Mouse (Mus musculus): ENCODE data around the gene Tmcc2. TPM values are rescaled to one million over a fixed set of nuclear protein-coding genes. Genes with fewer than 3 reads are reported as not detected.

Tmcc2 gene
- polyA plus RNA-seq, 1 experiment from 2014 or later, result 42.4 TPM

DNA sequence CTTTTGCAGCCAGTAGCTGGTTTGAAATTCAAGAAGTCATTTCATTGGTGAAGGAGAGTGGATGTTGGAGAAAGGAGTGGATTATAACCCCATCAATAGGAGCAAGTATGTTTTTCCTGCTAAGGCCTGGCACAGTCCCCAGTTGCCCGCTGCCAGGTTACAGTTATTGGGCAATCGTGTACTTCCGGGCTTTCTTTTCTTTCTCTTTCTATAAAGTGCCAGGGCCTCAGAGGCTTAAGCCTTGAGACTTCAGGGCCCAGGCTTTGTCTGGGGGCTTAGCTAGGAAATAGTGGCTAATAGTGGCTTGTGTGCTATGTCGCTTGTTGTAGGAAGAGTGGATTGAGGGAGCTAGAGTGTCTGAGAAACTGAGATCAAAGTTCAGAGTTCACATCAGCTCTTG, 73.7 kb downstream of the Tmcc2 start:
- Histone ChIP-seq H3K36me3 (no peaks in the 10 kb centered on the region; the same call in 1 of the 2 replicates), H3K27me3 (replicated peaks) (no peaks in the 10 kb centered on the region), H3K4me3 (peak overlapping the region; percentile 70), H3K4me1 (peaks cover 58% of the 10 kb centered on the region), H3K9me3 (no peaks in the 10 kb centered on the region), H3K9ac (peak overlapping the region; percentile 80), H3K4me2 (replicated peaks) (peak overlapping the region; percentile 89), H3K27ac (no peak overlapping the region)
- 22% methylated on average over 4 of the region's 4 CpGs for WGBS
- ATAC-seq (ENCODE audit: low FRiP score, low read depth), result no peak

DNA sequence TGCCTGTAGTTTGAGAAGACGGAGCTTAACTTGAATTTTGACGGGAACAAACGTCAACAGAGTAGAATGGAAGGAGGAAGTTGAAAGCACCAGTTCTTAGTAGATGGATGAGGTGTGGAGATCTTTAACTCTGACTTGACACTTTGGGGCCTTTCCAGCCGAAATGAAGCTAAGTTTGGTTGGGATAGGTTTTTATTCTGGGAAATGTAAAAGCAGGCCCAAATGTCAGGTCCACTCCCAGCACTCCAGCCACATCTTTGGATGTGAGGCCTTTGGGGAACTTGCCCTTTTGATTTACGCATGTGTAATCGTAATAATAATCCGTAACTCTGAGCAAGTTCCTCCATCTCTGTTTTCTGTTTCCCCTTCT, 74.5 kb downstream of the Tmcc2 start:
- Histone ChIP-seq H3K4me3 (peak overlapping the region; percentile 70), H3K36me3 (no peaks in the 10 kb centered on the region; the same call in 1 of the 2 replicates), H3K9ac (peak overlapping the region; percentile 80), H3K27ac (no peak overlapping the region), H3K27me3 (replicated peaks) (no peaks in the 10 kb centered on the region), H3K4me1 (peaks cover 50% of the 10 kb centered on the region), H3K4me2 (replicated peaks) (peak overlapping the region; percentile 89), H3K9me3 (no peaks in the 10 kb centered on the region)
- 17% methylated on average over 7 of the region's 7 CpGs for WGBS
- ATAC-seq (ENCODE audit: low FRiP score, low read depth), result no peak

DNA sequence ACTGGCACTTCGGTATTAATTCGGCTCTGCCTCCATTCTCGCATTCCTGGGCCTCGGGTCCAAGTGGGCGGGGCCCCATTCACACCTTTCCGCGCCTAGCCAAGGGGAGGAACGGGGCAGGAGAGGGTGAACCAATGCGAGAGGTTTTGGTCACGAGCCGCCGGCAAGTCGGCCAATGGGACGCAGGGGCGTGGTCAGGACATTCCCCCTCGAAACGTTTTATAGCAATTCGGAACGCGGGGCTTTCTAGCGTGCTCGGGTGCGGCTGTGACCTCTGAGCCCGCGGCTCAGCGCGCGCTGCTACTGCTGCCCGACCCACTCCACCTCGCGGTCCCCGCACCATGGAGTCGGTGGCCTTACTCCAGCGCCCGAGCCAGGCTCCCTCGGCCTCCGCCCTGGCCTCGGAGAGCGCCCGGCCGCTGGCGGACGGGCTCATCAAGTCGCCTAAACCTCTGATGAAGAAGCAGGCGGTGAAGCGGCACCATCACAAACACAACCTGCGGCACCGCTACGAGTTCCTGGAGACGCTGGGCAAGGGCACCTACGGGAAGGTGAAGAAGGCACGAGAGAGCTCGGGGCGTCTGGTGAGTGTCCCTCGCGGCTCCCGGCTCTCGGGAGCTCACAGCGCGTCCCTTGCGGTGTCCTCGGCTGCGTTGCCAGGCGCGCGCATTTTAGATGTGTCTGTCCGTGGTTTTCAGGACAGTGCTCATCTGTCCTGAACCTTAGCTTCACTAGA, 75.0 kb downstream of the Tmcc2 start, which contains the start of gene Nuak2:
Gene Nuak2 (plus strand): TSS at position 238 of the 736 bp plus-strand sequence.
- Histone ChIP-seq H3K4me1 (peaks cover 44% of the 10 kb centered on the region), H3K4me2 (replicated peaks) (peak within 1 kb of the TSS; percentile 89), H3K4me3 (peak within 1 kb of the TSS; percentile 70), H3K9me3 (no peaks in the 10 kb centered on the region), H3K27me3 (replicated peaks) (no peaks in the 10 kb centered on the region), H3K27ac (peak within 1 kb of the TSS; percentile 12; the same call in 1 of the 2 replicates), H3K9ac (peak within 1 kb of the TSS; percentile 80), H3K36me3 (no peaks in the 10 kb centered on the region; the same call in 1 of the 2 replicates)
- WGBS, result under 1% methylated on average over 67 of the region's 67 CpGs
- ATAC-seq (ENCODE audit: low FRiP score, low read depth), result peak; percentile 82

DNA sequence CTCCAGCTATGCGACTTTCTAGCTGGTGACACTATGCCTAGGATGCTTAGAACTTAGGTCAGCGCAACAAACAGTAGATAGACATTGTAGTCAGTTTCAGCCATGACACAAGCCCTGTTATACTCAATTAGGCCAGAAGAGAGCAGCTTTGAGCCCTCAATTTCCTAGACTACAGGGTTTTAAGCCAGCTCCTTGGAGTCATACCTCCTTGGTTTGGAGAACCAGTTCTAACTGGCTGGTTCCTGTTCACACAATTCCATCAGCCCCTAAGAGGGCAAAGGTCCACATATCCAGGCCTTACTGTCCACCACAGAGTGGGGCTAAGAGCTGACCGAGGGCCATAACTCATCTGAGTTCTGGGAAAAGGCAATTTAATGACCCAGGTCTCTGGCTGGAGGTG, 78.4 kb downstream of the Tmcc2 start:
- Histone ChIP-seq H3K27me3 (replicated peaks) (no peaks in the 10 kb centered on the region), H3K4me3 (no peak overlapping the region), H3K9me3 (no peaks in the 10 kb centered on the region), H3K4me1 (peaks cover 24% of the 10 kb centered on the region), H3K4me2 (replicated peaks) (no peak overlapping the region), H3K9ac (no peak overlapping the region), H3K27ac (no peak overlapping the region), H3K36me3 (no peaks in the 10 kb centered on the region)
- 0 out of 2 replicates have a peak, but pooled peaks have one; percentile 8 for ATAC-seq (ENCODE audit: low FRiP score, low read depth)
- WGBS, result 65% methylated on average over 3 of the region's 3 CpGs

DNA sequence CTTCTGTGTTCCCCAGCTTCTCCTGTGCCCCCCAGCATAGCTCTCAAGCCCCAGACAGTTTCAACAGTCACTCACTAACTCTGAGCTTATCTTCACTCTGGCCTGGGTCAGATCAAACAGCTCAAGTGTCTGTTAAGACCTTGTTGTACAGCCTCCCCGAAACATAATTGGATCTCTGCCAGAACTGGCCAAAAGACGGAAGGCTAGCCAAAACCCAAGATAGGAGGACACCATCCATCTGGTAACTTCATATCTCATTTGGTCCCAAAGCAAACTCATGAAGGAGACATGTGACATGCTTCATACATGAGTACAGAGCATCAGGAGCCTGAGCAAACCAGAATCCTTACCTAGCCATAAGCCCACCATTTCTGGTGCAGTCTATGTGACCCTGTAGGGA, 79.0 kb downstream of the Tmcc2 start:
- Histone ChIP-seq H3K27ac (no peak overlapping the region), H3K4me3 (no peak overlapping the region), H3K4me1 (peaks cover 17% of the 10 kb centered on the region), H3K27me3 (replicated peaks) (no peaks in the 10 kb centered on the region), H3K36me3 (no peaks in the 10 kb centered on the region), H3K9me3 (no peaks in the 10 kb centered on the region), H3K4me2 (replicated peaks) (no peak overlapping the region), H3K9ac (no peak overlapping the region)
- ATAC-seq (ENCODE audit: low FRiP score, low read depth), result no peak
- 85% methylated on average over 2 of the region's 2 CpGs for WGBS

DNA sequence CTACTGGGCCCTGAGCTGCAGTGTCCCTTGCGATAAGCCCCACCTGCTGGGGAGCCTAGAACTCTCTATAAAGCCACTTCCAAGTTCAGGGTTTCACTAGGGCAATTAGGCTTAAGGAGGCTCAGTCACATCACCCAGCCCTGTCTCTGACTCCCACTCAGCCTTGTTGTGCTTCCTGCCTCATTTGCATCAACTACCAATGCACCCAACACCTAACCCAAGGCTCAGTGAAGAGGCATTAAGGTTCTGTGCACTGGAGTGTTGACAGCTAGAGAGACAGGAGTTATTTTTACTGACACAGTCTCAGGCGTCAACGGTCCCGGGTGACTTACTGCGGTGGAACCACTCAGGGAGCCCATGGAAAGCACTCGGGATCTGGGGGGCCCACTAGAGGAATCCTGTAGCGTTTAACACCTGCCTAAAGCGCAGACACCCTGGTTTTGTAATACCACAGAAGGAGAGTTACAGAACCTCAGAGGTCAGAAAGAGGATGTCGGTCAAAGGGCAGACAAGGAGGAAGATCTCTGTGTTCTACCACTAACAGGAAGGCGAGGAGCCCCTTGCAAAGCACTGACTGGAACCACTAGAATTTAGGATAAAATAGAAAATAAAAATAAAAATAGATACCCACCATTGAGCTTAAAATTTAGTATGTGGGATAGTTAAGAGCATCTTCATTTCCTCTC, 79.8 kb downstream of the Tmcc2 start:
- H3K27ac ChIP-seq, result no peak overlapping the region
- H3K9ac ChIP-seq, result no peak overlapping the region
- no peaks in the 10 kb centered on the region for H3K9me3 ChIP-seq
- peaks cover 10% of the 10 kb centered on the region; the same call in 1 of the 2 replicates for H3K4me1 ChIP-seq
- H3K27me3 ChIP-seq (replicated peaks), result no peaks in the 10 kb centered on the region
- no peak overlapping the region for H3K4me3 ChIP-seq
- H3K4me2 ChIP-seq (replicated peaks), result no peak overlapping the region
- ATAC-seq (ENCODE audit: low FRiP score, low read depth), result no peak
- WGBS, result 80% methylated on average over 10 of the region's 10 CpGs
- H3K36me3 ChIP-seq, result no peaks in the 10 kb centered on the region

DNA sequence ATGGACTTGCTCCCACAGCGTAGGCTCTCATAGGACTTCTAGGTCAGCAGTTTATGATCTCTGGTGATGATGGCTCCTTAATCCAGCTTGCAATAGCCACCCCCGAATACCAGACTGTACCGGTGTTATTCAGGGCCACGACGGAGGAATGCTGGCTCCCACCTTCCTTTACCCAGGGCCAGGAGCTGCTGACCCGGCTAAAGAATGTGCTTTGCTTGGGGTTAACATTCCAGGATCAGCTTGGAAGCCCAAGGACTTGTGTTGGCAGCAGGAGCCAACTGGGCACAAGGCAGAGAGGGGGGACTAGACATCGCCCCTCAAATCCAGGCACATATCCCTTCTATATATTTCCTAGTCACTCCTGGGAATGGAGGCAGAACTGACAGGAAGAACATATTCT, 80.3 kb downstream of the Tmcc2 start:
- ATAC-seq (ENCODE audit: low FRiP score, low read depth), result no peak
- Histone ChIP-seq H3K9me3 (no peaks in the 10 kb centered on the region), H3K36me3 (no peaks in the 10 kb centered on the region), H3K27me3 (replicated peaks) (no peaks in the 10 kb centered on the region), H3K4me3 (no peak overlapping the region), H3K4me2 (replicated peaks) (no peak overlapping the region), H3K27ac (no peak overlapping the region), H3K4me1 (peaks cover 8% of the 10 kb centered on the region; the same call in 1 of the 2 replicates), H3K9ac (no peak overlapping the region)
- WGBS, result 81% methylated on average over 7 of the region's 7 CpGs

DNA sequence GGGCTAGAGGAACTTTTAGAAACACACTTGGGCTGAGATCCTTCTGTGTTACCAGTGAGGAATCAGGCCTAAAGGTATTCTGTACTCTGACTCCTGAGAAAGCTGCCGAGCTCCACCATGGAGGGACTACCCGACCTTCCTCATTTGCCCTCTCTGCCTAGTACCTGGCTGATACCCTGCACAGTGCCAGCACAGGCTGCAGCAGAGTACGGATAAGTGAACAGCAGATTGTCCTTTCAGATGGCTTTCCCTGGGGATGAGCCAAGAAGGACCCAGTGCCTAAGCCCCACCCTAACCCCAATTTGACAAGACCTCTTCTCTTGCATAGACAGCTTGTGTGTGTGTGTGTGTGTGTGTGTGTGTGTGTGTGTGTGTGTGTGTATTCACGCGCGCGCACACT, 82.4 kb downstream of the Tmcc2 start:
- Histone ChIP-seq H3K4me2 (replicated peaks) (no peak overlapping the region), H3K9ac (no peak overlapping the region), H3K9me3 (no peaks in the 10 kb centered on the region), H3K27me3 (replicated peaks) (no peaks in the 10 kb centered on the region), H3K4me3 (no peak overlapping the region), H3K36me3 (no peaks in the 10 kb centered on the region), H3K4me1 (peaks cover 9% of the 10 kb centered on the region), H3K27ac (no peak overlapping the region)
- no peak for ATAC-seq (ENCODE audit: low FRiP score, low read depth)
- 86% methylated on average over 7 of the region's 7 CpGs for WGBS

DNA sequence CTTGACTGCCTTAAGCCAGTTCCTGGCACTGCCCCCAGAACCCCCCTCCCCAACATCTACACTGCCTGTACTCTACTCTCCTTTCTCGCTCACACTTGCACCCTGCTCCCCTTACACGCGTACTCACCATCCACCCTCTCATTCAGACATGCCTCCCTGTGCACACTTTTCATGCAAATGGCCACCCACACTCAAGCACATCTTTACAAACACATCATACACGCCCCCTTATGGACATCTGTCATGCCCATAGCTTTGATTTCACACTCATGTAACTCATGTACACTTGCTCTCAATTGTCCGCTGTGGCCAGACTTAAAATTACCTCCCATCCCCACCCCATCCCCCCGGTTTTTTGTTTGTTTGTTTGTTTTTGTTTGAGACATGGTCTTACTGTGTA, 83.1 kb downstream of the Tmcc2 start:
- WGBS, result 83% methylated on average over 6 of the region's 6 CpGs
- no peak overlapping the region for H3K27ac ChIP-seq

DNA sequence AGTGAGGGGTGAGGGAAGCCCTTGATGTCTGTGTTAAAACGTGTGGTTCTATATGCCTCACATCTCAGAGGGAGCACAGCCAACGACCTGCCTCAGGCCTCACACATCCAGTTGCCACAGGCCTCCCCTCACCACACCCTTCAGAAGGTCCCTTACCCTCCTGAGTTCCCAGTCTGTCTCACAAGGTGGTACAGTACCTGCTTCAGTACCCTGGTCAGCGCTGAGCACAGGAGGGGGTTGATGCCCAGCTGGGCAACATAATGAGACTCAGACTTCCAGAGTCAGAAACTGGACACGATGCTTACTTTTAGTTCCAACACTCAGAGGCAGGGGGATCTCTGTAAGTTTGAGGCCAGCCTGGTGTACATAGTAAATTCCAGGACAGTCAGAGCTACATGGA, 84.3 kb downstream of the Tmcc2 start:
- ATAC-seq (ENCODE audit: low FRiP score, low read depth), result no peak
- H3K9me3 ChIP-seq, result no peaks in the 10 kb centered on the region
- no peak overlapping the region for H3K4me2 ChIP-seq (replicated peaks)
- H3K27me3 ChIP-seq (replicated peaks), result no peaks in the 10 kb centered on the region
- H3K27ac ChIP-seq, result no peak overlapping the region
- no peak overlapping the region for H3K4me3 ChIP-seq
- no peaks in the 10 kb centered on the region for H3K36me3 ChIP-seq
- H3K4me1 ChIP-seq, result peaks cover 9% of the 10 kb centered on the region
- no peak overlapping the region for H3K9ac ChIP-seq
- 26% methylated on average over 4 of the region's 4 CpGs for WGBS

More for the DNA sequence above, 83.1 kb downstream of the Tmcc2 start:
- no peaks in the 10 kb centered on the region for H3K36me3 ChIP-seq
- no peak overlapping the region for H3K9ac ChIP-seq
- no peak for ATAC-seq (ENCODE audit: low FRiP score, low read depth)
- H3K4me2 ChIP-seq (replicated peaks), result no peak overlapping the region
- H3K4me1 ChIP-seq, result peaks cover 9% of the 10 kb centered on the region
- H3K9me3 ChIP-seq, result no peaks in the 10 kb centered on the region
- no peaks in the 10 kb centered on the region for H3K27me3 ChIP-seq (replicated peaks)
- H3K4me3 ChIP-seq, result no peak overlapping the region
